Mouse (Mus musculus): ENCODE measurements around the gene Wnt6. TPM values are rescaled to one million over a fixed set of nuclear protein-coding genes. Genes with fewer than 3 reads are reported as not detected.

Gene Wnt6
- polyA plus RNA-seq, 1 experiment from 2014 or later = 14.6 TPM

DNA sequence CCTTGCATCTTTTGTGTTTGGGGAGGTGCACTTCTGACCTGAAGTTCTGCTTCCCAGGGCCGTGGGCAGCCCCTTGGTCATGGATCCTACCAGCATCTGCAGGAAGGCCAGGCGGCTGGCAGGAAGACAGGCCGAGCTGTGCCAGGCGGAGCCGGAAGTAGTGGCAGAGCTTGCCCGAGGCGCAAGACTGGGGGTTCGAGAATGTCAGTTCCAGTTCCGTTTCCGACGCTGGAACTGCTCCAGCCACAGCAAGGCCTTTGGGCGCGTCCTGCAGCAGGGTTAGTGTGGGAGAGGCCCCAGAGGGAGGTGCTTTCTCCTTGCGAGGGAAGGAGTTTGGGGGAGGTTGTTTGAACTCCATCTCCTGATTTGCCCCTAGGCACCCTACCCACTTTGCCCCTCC lies 10.4 kb downstream of the Wnt6 start:
- H3K4me1 ChIP-seq (ENCODE audit: control insufficient read depth, insufficient read depth, low read length) = no peaks in the 10 kb centered on the region; the same call in 1 of the 2 replicates
- no peaks in the 10 kb centered on the region for H3K36me3 ChIP-seq (ENCODE audit: control insufficient read depth, insufficient read depth, low read length)
- no peak overlapping the region for H3K4me2 ChIP-seq (ENCODE audit: low read depth)
- no peak for ATAC-seq (ENCODE audit: insufficient read depth, low FRiP score, low TSS enrichment)
- no peak overlapping the region for H3K27ac ChIP-seq (ENCODE audit: low read depth, low read length)
- H3K27me3 ChIP-seq (ENCODE audit: control insufficient read depth, insufficient read depth, low read length) = peaks cover 70% of the 10 kb centered on the region
- no peak overlapping the region for H3K4me3 ChIP-seq (ENCODE audit: low read depth, low read length)
- DNase-seq (ENCODE audit: low spot score) = no peak
- no peak overlapping the region for H3K9ac ChIP-seq (ENCODE audit: low read length)
- 20% methylated on average over 13 of the region's 14 CpGs for WGBS
- no peaks in the 10 kb centered on the region for H3K9me3 ChIP-seq (ENCODE audit: control insufficient read depth, low read length)

DNA sequence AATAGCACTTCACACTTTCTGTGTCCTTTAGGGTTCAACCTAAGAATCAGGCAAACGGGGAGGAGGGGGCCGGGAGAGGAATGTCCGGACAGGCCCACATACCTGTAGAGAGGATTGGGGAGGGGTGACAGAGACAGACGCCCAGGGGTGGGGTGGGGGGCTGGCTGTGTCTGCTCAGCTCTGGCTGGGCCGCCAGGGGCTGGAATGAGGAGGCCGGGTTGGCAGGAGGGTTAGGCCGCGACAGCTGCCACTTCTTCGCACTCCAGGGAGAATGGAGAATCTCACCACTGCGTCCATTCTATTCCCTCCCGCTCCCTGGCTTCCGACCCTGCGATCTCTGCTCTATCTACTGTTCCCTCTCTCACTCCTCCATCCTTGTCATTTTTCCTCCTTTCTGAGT lies 11.9 kb downstream of the Wnt6 start:
- no peaks in the 10 kb centered on the region for H3K36me3 ChIP-seq (ENCODE audit: control insufficient read depth, insufficient read depth, low read length)
- H3K4me2 ChIP-seq (ENCODE audit: low read depth) = peak overlapping the region; percentile 56
- no peak for ATAC-seq (ENCODE audit: insufficient read depth, low FRiP score, low TSS enrichment)
- peak; percentile 13 for DNase-seq (ENCODE audit: low spot score)
- H3K27me3 ChIP-seq (ENCODE audit: control insufficient read depth, insufficient read depth, low read length) = peaks cover 80% of the 10 kb centered on the region
- H3K9me3 ChIP-seq (ENCODE audit: control insufficient read depth, low read length) = no peaks in the 10 kb centered on the region
- peak overlapping the region; percentile 45 for H3K4me3 ChIP-seq (ENCODE audit: low read depth, low read length)
- 4% methylated on average over 13 of the region's 13 CpGs for WGBS
- H3K27ac ChIP-seq (ENCODE audit: low read depth, low read length) = no peak overlapping the region
- H3K4me1 ChIP-seq (ENCODE audit: control insufficient read depth, insufficient read depth, low read length) = no peaks in the 10 kb centered on the region; the same call in 1 of the 2 replicates
- no peak overlapping the region for H3K9ac ChIP-seq (ENCODE audit: low read length)

DNA sequence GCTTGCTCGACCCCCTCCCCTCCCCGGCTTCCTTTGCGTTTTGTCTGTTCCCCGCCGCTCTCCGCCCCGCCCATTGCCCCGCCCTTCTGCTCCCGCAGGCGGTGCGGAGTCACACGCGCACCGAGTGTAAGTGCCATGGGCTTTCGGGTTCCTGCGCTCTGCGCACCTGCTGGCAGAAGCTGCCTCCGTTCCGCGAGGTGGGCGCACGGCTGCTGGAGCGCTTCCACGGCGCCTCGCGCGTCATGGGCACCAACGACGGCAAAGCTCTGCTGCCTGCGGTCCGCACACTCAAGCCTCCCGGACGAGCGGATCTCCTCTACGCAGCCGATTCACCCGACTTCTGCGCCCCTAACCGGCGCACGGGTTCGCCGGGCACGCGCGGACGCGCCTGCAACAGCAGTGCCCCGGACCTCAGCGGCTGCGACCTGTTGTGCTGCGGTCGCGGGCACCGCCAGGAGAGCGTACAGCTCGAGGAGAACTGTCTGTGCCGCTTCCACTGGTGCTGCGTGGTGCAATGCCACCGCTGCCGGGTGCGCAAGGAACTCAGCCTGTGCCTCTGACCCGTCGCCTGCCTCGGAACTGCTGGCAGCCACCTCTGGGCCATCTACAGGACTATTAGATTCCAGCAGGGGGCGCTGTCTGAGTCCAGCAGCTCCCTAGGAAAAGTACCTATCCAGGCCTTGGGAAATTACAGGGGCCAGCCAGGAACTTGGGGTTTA lies 12.5 kb downstream of the Wnt6 start:
- WGBS = 2% methylated on average over 67 of the region's 67 CpGs
- peak overlapping the region; percentile 45 for H3K4me3 ChIP-seq (ENCODE audit: low read depth, low read length)
- no peaks in the 10 kb centered on the region for H3K36me3 ChIP-seq (ENCODE audit: control insufficient read depth, insufficient read depth, low read length)
- H3K4me2 ChIP-seq (ENCODE audit: low read depth) = peak overlapping the region; percentile 56
- H3K27me3 ChIP-seq (ENCODE audit: control insufficient read depth, insufficient read depth, low read length) = peaks cover 83% of the 10 kb centered on the region
- ATAC-seq (ENCODE audit: insufficient read depth, low FRiP score, low TSS enrichment) (no peak), DNase-seq (ENCODE audit: low spot score) (peak; percentile 75)
- H3K9ac ChIP-seq (ENCODE audit: low read length) = no peak overlapping the region; the same call in 1 of the 2 replicates
- no peaks in the 10 kb centered on the region; the same call in 1 of the 2 replicates for H3K4me1 ChIP-seq (ENCODE audit: control insufficient read depth, insufficient read depth, low read length)
- H3K27ac ChIP-seq (ENCODE audit: low read depth, low read length) = no peak overlapping the region
- no peaks in the 10 kb centered on the region for H3K9me3 ChIP-seq (ENCODE audit: control insufficient read depth, low read length)

DNA sequence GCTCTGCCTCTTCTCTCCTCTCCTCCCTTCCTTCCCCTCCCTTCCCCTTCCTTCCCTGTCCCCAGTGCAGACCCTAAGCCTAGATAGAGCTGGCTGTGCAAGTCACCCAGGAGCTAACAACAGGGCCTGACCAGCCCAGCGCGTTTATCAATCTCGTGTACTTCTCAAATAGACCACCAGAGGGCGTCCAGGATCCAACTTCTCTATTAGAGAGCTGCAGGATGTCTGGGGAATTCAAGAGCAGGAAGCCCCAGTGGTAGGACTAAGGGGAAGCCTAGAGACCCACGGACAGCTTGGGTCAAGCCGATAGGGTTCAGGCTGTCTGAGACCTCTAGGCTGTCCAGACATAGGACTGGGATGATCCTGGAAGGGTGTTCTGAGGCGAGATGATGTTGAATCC lies 16.2 kb downstream of the Wnt6 start:
- Histone ChIP-seq H3K4me3 (ENCODE audit: low read depth, low read length) (no peak overlapping the region), H3K27ac (ENCODE audit: low read depth, low read length) (no peak overlapping the region), H3K9ac (ENCODE audit: low read length) (no peak overlapping the region), H3K4me1 (ENCODE audit: control insufficient read depth, insufficient read depth, low read length) (peaks cover 5% of the 10 kb centered on the region; the same call in 1 of the 2 replicates), H3K9me3 (ENCODE audit: control insufficient read depth, low read length) (no peaks in the 10 kb centered on the region), H3K36me3 (ENCODE audit: control insufficient read depth, insufficient read depth, low read length) (no peaks in the 10 kb centered on the region), H3K27me3 (ENCODE audit: control insufficient read depth, insufficient read depth, low read length) (peaks cover 91% of the 10 kb centered on the region), H3K4me2 (ENCODE audit: low read depth) (no peak overlapping the region)
- WGBS = 8% methylated on average over 7 of the region's 7 CpGs
- DNase-seq (ENCODE audit: low spot score) (peak; percentile 81), ATAC-seq (ENCODE audit: insufficient read depth, low FRiP score, low TSS enrichment) (0 out of 2 replicates have a peak, but pooled peaks have one; percentile 32)

DNA sequence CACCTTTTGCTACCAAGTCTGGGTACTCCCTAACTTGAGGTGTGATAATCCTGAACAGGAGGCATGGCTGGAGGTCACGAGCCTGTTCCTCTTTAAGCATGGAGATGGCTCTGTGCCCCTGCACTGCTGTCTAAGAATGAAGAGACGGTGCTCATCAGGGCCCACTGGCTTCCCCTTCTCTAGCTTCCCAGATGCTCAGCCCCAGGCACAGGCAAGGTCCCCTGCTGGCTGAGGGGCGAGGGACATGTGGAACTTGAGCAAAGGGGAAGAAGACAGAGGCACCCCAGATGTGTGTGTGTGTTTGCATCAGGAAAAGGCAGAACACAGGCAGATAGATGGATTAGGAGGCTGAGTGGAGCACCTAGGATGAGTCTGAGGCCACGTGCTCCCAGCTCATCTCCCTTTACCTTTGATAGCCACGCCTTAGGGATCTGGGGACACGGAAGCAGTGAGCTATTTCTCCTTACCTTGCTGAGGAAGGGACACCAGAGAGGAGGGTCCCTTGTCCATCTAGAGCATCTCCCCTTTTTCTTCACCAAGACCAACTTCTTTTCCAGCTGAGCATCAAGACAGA lies 17.0 kb downstream of the Wnt6 start:
- 18% methylated on average over 6 of the region's 6 CpGs for WGBS
- Histone ChIP-seq H3K4me2 (ENCODE audit: low read depth) (no peak overlapping the region), H3K27me3 (ENCODE audit: control insufficient read depth, insufficient read depth, low read length) (peaks cover 91% of the 10 kb centered on the region), H3K27ac (ENCODE audit: low read depth, low read length) (no peak overlapping the region), H3K36me3 (ENCODE audit: control insufficient read depth, insufficient read depth, low read length) (no peaks in the 10 kb centered on the region), H3K9ac (ENCODE audit: low read length) (no peak overlapping the region), H3K4me1 (ENCODE audit: control insufficient read depth, insufficient read depth, low read length) (peaks cover 5% of the 10 kb centered on the region; the same call in 1 of the 2 replicates), H3K4me3 (ENCODE audit: low read depth, low read length) (no peak overlapping the region), H3K9me3 (ENCODE audit: control insufficient read depth, low read length) (no peaks in the 10 kb centered on the region)
- no peak for ATAC-seq (ENCODE audit: insufficient read depth, low FRiP score, low TSS enrichment)
- DNase-seq (ENCODE audit: low spot score) = no peak

DNA sequence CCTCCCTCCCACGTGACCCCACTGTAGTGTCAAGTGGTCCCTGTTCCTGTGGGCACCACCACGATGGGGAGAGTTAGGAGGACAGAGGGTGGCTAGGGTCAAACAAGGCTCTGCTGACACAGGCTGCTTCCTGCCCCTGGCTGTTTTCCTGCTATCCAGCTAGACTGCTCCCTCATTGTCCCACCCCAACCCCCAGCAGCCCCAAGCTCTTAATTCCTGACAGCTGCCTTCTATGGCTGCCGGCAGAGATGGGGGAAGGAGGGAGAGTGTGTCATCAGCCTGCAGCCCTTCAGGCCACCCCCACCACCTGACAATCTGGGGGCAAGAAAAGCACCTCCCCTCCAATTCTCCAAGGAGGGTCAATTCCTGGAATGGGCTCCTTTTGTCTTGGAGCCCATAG lies 18.4 kb downstream of the Wnt6 start:
- ATAC-seq (ENCODE audit: insufficient read depth, low FRiP score, low TSS enrichment) (no peak), DNase-seq (ENCODE audit: low spot score) (peak; percentile 17)
- peaks cover 91% of the 10 kb centered on the region for H3K27me3 ChIP-seq (ENCODE audit: control insufficient read depth, insufficient read depth, low read length)
- peaks cover 15% of the 10 kb centered on the region for H3K4me1 ChIP-seq (ENCODE audit: control insufficient read depth, insufficient read depth, low read length)
- 3% methylated on average over 3 of the region's 3 CpGs for WGBS
- H3K36me3 ChIP-seq (ENCODE audit: control insufficient read depth, insufficient read depth, low read length) = no peaks in the 10 kb centered on the region
- no peak overlapping the region for H3K27ac ChIP-seq (ENCODE audit: low read depth, low read length)
- no peak overlapping the region for H3K4me3 ChIP-seq (ENCODE audit: low read depth, low read length)
- H3K9ac ChIP-seq (ENCODE audit: low read length) = no peak overlapping the region
- H3K4me2 ChIP-seq (ENCODE audit: low read depth) = no peak overlapping the region
- no peaks in the 10 kb centered on the region for H3K9me3 ChIP-seq (ENCODE audit: control insufficient read depth, low read length)

DNA sequence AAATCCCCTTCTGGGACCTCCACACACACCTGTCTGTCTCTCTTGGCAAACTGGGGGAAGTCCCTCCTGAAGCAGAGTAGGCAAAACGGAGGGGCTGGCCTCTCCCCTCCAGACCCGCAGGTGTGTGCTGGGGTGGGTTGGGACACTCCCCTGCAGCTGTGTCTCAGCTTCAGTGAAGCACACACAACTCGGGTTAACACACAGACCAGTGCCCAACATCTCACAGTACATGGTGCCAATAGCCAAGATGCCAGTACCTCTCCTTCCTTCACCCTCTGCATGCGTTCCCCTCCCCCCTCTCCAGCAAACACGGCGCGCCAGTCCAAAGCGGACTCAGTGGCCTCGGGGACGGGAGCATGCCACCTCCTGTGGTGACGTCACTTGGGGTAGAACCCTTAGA lies 19.6 kb downstream of the Wnt6 start, which contains the start of gene Wnt10a:
Gene Wnt10a (plus strand): TSS at position 268 of the 400 bp plus-strand sequence.
- DNase-seq (ENCODE audit: low spot score) = no peak
- Histone ChIP-seq H3K27me3 (ENCODE audit: control insufficient read depth, insufficient read depth, low read length) (peaks cover 94% of the 10 kb centered on the region), H3K27ac (ENCODE audit: low read depth, low read length) (no peak within 1 kb of the TSS), H3K4me3 (ENCODE audit: low read depth, low read length) (peak within 1 kb of the TSS; percentile 6), H3K4me2 (ENCODE audit: low read depth) (peak within 1 kb of the TSS; percentile 34), H3K9ac (ENCODE audit: low read length) (no peak within 1 kb of the TSS), H3K4me1 (ENCODE audit: control insufficient read depth, insufficient read depth, low read length) (peaks cover 15% of the 10 kb centered on the region), H3K36me3 (ENCODE audit: control insufficient read depth, insufficient read depth, low read length) (no peaks in the 10 kb centered on the region), H3K9me3 (ENCODE audit: control insufficient read depth, low read length) (no peaks in the 10 kb centered on the region)
- WGBS = 2% methylated on average over 11 of the region's 11 CpGs
- no peak for ATAC-seq (ENCODE audit: insufficient read depth, low FRiP score, low TSS enrichment)

DNA sequence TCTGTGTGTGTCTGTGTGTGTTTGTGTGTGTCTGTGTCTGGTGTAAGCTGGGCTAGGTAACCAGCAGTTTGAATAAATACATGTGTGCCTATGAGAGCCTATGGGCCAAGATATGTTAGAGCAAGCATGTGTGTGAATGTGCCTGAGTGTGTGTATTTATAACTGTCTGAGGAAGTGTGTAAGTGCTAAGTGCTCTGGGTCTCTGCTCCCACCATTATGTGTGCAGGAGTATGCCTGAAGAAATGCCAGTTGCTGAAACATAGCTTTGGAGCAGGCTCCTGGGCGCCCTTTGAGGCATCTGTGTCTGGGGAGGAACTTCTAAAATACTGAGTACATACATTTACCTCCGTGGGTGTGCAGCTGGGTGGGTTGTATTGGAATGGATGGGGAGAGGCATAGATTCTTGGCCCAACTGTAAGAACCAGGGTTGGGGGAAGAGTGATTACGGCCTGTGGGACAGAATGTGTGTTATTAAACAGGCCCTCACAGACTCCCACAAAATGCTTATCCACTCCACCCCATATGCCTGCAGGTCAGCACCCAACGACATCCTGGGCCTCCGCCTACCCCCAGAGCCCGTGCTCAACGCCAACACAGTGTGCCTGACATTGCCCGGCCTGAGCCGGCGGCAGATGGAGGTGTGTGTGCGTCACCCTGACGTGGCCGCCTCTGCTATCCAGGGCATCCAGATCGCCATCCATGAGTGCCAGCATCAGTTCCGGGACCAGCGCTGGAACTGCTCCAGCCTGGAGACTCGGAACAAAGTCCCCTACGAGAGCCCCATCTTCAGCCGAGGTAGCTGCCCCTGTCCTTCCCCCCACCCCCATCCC lies 21.4 kb downstream of the Wnt6 start:
- H3K36me3 ChIP-seq (ENCODE audit: control insufficient read depth, insufficient read depth, low read length) = no peaks in the 10 kb centered on the region
- 7% methylated on average over 19 of the region's 19 CpGs for WGBS

More for the DNA sequence above, 21.4 kb downstream of the Wnt6 start:
- Histone ChIP-seq H3K27me3 (ENCODE audit: control insufficient read depth, insufficient read depth, low read length) (peaks cover 83% of the 10 kb centered on the region), H3K4me3 (ENCODE audit: low read depth, low read length) (no peak overlapping the region), H3K4me1 (ENCODE audit: control insufficient read depth, insufficient read depth, low read length) (peaks cover 20% of the 10 kb centered on the region), H3K27ac (ENCODE audit: low read depth, low read length) (no peak overlapping the region), H3K4me2 (ENCODE audit: low read depth) (no peak overlapping the region), H3K9me3 (ENCODE audit: control insufficient read depth, low read length) (no peaks in the 10 kb centered on the region), H3K9ac (ENCODE audit: low read length) (no peak overlapping the region)
- DNase-seq (ENCODE audit: low spot score) = peak; percentile 12
- ATAC-seq (ENCODE audit: insufficient read depth, low FRiP score, low TSS enrichment) = no peak
